Mouse (Mus musculus) heart, embryonic 11.5 days (tissue): Measurements from ENCODE around the gene Sqstm1. TPM values are rescaled to one million over a fixed set of nuclear protein-coding genes. Genes with fewer than 3 reads are reported as not detected.

Experiments
- ATAC-seq: fragments of 200-750 bp; cut with Nextera tagmentation; replicated peaks from 2 replicates; pipeline ENCODE4 v1.8.0; 2017; ENCODE audit warnings: moderate library complexity; ENCODE audit not compliant: insufficient number of reproducible peaks, low FRiP score, low TSS enrichment
- H3K27ac ChIP-seq: fragments of 300-500 bp; sonication (generic); 2 replicates; pipeline ENCODE4 v1.5.1; 2014; ENCODE audit warnings: mild to moderate bottlenecking, low read depth, low read length
- H3K27me3 ChIP-seq: fragments of 300-500 bp; sonication (generic); 2 replicates; pipeline ENCODE4 v1.6.1; 2014; ENCODE audit warnings: mild to moderate bottlenecking, low read length, mixed read lengths; ENCODE audit not compliant: control insufficient read depth, insufficient read depth
- H3K36me3 ChIP-seq: fragments of 300-500 bp; sonication (generic); 2 replicates; pipeline ENCODE4 v1.6.1; 2014; ENCODE audit warnings: mild to moderate bottlenecking, low read length, moderate library complexity, mixed read lengths; ENCODE audit not compliant: control insufficient read depth, insufficient read depth
- H3K4me1 ChIP-seq: fragments of 300-500 bp; sonication (generic); 2 replicates; pipeline ENCODE4 v1.6.1; 2014; ENCODE audit warnings: low read length; ENCODE audit not compliant: control insufficient read depth, insufficient read depth
- H3K4me2 ChIP-seq: fragments of 300-500 bp; sonication (generic); 2 replicates; pipeline ENCODE4 v1.6.1; 2014; ENCODE audit warnings: mild to moderate bottlenecking, moderate library complexity
- H3K4me3 ChIP-seq: fragments of 300-500 bp; sonication (generic); 2 replicates; pipeline ENCODE4 v1.5.1; 2014; ENCODE audit warnings: low read depth, low read length
- H3K9ac ChIP-seq: fragments of 300-500 bp; sonication (generic); 2 replicates; pipeline ENCODE4 v1.6.1; 2014; ENCODE audit warnings: mild to moderate bottlenecking, low read depth, low read length, moderate library complexity
- H3K9me3 ChIP-seq: fragments of 300-500 bp; sonication (generic); replicated peaks from 2 replicates; pipeline ENCODE4 v1.6.1; 2016; ENCODE audit warnings: low read length; ENCODE audit not compliant: control insufficient read depth
- WGBS: fragments of 180-500 bp; shearing (Covaris S2); extraction: QIAGEN DNeasy Blood & Tissue Kit; methylation state at CpG from one replicate; pipeline ENCODE4 v1.1.7; 2014; ENCODE audit not compliant: insufficient replicate concordance; 5-methylcytosine and 5-hydroxymethylcytosine counted together
- polyA plus RNA-seq: library from polyadenylated mRNA; unstranded; fragments of >200 nt; fragmentation: Nextera tagmentation; extraction: Ambion mirVana; gene quantifications from 2 replicates; pipeline ENCODE4 v1.2.1, GENCODE M21; 2014

Gene Sqstm1
- 159 and 197 TPM in 2 replicates for polyA plus RNA-seq

DNA sequence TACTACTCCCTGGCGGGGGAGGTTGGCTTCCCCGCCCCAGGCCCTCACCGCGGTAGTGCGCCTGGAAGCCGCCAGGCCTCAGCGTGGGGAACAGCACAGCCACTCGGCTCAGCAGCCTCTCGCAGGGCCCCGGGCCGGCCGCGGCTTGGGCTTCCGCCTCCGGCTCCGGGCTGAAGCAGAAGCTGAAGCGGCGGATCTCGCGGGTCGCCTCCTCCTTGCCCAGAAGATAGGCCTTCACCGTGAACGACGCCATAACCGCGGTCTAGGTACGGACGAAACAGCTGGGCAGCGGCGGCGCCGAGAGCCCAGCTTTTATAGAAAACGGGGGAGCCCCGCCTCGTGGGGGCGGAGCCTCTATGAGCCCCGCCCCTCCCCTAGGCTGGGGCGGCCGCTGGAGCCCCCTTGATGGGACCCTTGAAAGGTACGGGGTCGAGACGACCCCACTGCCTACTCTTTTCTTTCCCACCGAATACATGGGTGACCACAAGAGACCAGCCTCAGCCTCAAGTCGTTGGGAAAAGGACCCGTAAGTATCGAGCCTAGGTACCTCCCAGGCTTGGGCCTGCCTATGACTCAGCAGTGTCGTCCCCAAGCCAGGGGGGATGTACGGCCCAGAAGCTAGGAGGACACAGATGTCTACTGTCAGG, at the start of gene Sqstm1, which contains the start of gene Mgat4b:
Sqstm1 (minus strand) TSS at position 323 of the 647 bp plus-strand sequence.
Mgat4b (plus strand) TSS at position 386 of the 647 bp plus-strand sequence.
- Histone ChIP-seq H3K4me1 (peaks cover 27% of the 10 kb centered on the region), H3K27me3 (no peaks in the 10 kb centered on the region), H3K9me3 (no peaks in the 10 kb centered on the region), H3K36me3 (peaks cover 16% of the 10 kb centered on the region), H3K27ac (peak within 1 kb of the TSS; percentile 97), H3K4me3 (peak within 1 kb of the TSS; percentile 80), H3K9ac (peak within 1 kb of the TSS; percentile 92), H3K4me2 (peak within 1 kb of the TSS; percentile 62)
- ATAC-seq, result peak; percentile 61
- under 1% methylated on average over 48 of the region's 48 CpGs for WGBS

GRCm38 (mm10) chr11:50258310-50258709, 47.7 kb upstream of the Sqstm1 start:
- Histone ChIP-seq H3K27me3 (no peaks in the 10 kb centered on the region), H3K4me2 (no peak overlapping the region), H3K36me3 (peaks cover 40% of the 10 kb centered on the region), H3K27ac (no peak overlapping the region), H3K9me3 (no peaks in the 10 kb centered on the region), H3K4me1 (peaks cover 1% of the 10 kb centered on the region; the same call in 1 of the 2 replicates), H3K4me3 (no peak overlapping the region), H3K9ac (no peak overlapping the region)
- WGBS, result 83% methylated on average over 7 of the region's 7 CpGs
- no peak for ATAC-seq

GRCm38 (mm10) chr11:50256615-50257014, 46.0 kb upstream of the Sqstm1 start:
- no peak overlapping the region for H3K4me3 ChIP-seq
- no peak overlapping the region for H3K27ac ChIP-seq
- WGBS, result 83% methylated on average over 7 of the region's 7 CpGs
- peaks cover 29% of the 10 kb centered on the region for H3K36me3 ChIP-seq
- H3K4me1 ChIP-seq, result peaks cover 11% of the 10 kb centered on the region
- H3K9me3 ChIP-seq, result no peaks in the 10 kb centered on the region
- H3K9ac ChIP-seq, result no peak overlapping the region
- no peak overlapping the region for H3K4me2 ChIP-seq
- no peak for ATAC-seq
- no peaks in the 10 kb centered on the region for H3K27me3 ChIP-seq

- no peaks in the 10 kb centered on the region for H3K9me3 ChIP-seq
- no peaks in the 10 kb centered on the region for H3K27me3 ChIP-seq
- H3K4me1 ChIP-seq, result peaks cover 11% of the 10 kb centered on the region
- no peak overlapping the region for H3K9ac ChIP-seq
- H3K36me3 ChIP-seq, result peaks cover 15% of the 10 kb centered on the region
- no peak overlapping the region for H3K4me3 ChIP-seq
- WGBS, result 81% methylated on average over 12 of the region's 12 CpGs
- ATAC-seq, result no peak
- H3K27ac ChIP-seq, result no peak overlapping the region
- no peak overlapping the region for H3K4me2 ChIP-seq
These were observed 43.5 kb upstream of the Sqstm1 start for GRCm38 (mm10) chr11:50254010-50254580.

DNA sequence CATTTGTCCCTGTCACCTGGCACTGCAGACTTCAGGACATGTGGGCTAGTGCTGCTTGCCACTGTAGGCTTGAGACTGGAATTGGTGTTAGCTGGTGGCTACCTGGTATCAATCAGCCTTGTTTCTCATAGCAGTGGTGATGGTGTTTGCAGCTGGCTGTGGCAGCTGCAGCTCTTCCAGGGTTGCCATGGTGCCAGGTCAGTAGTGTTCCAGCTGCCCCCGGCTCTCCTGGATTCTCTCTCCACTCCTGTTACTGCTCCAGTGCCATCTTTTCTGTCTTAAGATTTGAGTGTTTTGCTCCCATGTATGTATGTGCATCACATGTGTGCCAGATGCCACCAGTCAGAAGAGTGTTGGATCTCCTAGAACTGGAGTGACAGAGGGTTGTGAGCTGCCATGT, 42.8 kb upstream of the Sqstm1 start:
- Histone ChIP-seq H3K27ac (no peak overlapping the region), H3K4me2 (no peak overlapping the region), H3K36me3 (peaks cover 10% of the 10 kb centered on the region), H3K27me3 (no peaks in the 10 kb centered on the region), H3K9ac (no peak overlapping the region), H3K4me3 (no peak overlapping the region), H3K4me1 (peaks cover 11% of the 10 kb centered on the region), H3K9me3 (no peaks in the 10 kb centered on the region)
- no peak for ATAC-seq
- WGBS, result 71% methylated on average over 1 of the region's 1 CpGs

DNA sequence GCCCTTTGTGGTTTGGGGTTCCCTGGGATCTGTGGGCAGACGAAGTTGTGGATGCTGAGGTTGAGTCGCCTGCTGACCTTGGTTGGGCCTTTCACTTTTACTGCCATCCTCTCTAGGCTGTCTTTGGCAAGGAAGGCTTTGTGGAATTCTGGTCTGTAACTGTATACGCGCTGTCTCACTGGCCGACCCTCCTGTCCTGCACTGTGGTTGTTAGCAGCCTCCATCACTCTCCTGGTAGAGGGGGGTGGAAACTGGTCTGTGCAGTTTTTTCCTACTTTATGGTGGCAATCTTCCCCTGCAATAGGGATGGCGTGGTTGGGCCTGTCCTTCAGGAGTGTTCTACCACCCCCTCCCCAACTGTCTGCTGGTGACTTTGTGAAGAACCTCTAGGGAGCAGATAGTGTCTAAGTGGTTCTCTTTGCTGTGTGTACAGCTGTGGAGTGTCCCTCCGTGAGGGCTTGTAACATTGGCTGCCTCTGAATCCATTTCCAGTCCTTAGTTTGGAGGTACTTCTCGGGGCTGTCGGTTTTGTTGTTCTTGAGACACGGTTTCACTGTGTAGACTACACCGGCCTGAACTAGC, 42.1 kb upstream of the Sqstm1 start:
- 0 out of 2 replicates have a peak overlapping the region, but pooled peaks have one; percentile 22 for H3K27ac ChIP-seq

GRCm38 (mm10) chr11:50252166-50252565, 41.5 kb upstream of the Sqstm1 start:
- WGBS, result 35% methylated on average over 3 of the region's 3 CpGs
- ATAC-seq, result no peak
- Histone ChIP-seq H3K4me3 (no peak overlapping the region), H3K4me1 (peaks cover 11% of the 10 kb centered on the region), H3K36me3 (peaks cover 4% of the 10 kb centered on the region), H3K9ac (0 out of 2 replicates have a peak overlapping the region, but pooled peaks have one; percentile 6), H3K4me2 (no peak overlapping the region), H3K27ac (0 out of 2 replicates have a peak overlapping the region, but pooled peaks have one; percentile 22), H3K27me3 (no peaks in the 10 kb centered on the region), H3K9me3 (no peaks in the 10 kb centered on the region)

More for the DNA sequence above, 42.1 kb upstream of the Sqstm1 start:
- no peak overlapping the region for H3K4me2 ChIP-seq
- H3K36me3 ChIP-seq, result peaks cover 5% of the 10 kb centered on the region
- ATAC-seq, result no peak
- peaks cover 11% of the 10 kb centered on the region for H3K4me1 ChIP-seq
- no peak overlapping the region for H3K9ac ChIP-seq
- WGBS, result 54% methylated on average over 11 of the region's 11 CpGs
- H3K4me3 ChIP-seq, result no peak overlapping the region
- H3K27me3 ChIP-seq, result no peaks in the 10 kb centered on the region
- H3K9me3 ChIP-seq, result no peaks in the 10 kb centered on the region

- H3K36me3 ChIP-seq, result no peaks in the 10 kb centered on the region
- WGBS, result 79% methylated on average over 7 of the region's 7 CpGs
- no peak overlapping the region for H3K4me3 ChIP-seq
- H3K27me3 ChIP-seq, result no peaks in the 10 kb centered on the region
- H3K4me1 ChIP-seq, result peaks cover 11% of the 10 kb centered on the region
- no peak overlapping the region for H3K9ac ChIP-seq
- no peak overlapping the region for H3K27ac ChIP-seq
- ATAC-seq, result no peak
- H3K9me3 ChIP-seq, result no peaks in the 10 kb centered on the region
- H3K4me2 ChIP-seq, result no peak overlapping the region
These were observed 38.0 kb upstream of the Sqstm1 start for GRCm38 (mm10) chr11:50248473-50249171.
